Mouse (Mus musculus) forelimb bud, embryonic 11.5 days (tissue): ENCODE measurements around the gene Gpr37.

Experiments used
- DNase-seq: peaks from one replicate; pipeline ENCODE4 v3.0.0-alpha.2; 2012; ENCODE audit warnings: low read depth, low spot score

Gene Gpr37

GRCm38 (mm10) chr6:25690629-25691028, at the start of gene Gpr37:
Gene Gpr37 (minus strand): TSS chr6:25690729.
- no peak for DNase-seq

DNA sequence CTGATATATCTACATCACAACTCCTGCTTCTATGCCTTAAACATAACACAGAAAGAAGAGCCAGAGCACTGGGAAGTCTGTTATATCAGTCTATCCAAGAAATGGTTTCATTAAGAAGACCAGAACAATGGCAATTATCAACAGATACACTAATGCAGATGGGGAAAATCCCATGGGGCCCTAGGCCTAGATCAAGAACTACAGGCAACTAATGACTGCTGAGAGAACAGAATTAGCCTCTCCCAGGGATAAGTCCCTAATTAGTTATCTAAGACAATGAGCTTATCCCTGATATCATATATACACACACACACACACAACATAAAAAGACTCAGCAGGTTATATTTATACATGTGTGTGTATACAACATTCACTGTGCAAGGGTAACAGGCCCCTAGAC, 46.0 kb upstream of the Gpr37 start:
- DNase-seq: no peak

DNA sequence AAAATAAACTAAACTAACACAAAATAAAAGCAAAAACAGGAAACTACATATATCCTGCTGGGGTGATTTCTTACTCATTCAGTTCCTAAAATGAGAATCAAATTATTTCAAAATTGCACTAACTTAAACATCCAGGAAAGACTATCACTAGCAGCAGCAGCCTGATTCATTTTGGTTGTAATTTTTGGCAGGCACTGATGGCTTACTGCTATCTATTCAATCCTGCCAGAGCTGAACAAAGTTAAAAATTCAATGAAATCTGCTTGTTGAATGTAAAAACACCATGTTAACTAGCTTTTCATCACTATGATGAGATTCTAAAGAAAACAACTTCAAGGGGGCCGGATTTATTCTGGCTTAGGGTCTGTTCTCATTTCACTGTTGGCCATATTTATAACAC, 36.0 kb upstream of the Gpr37 start:
- DNase-seq: no peak

GRCm38 (mm10) chr6:25710601-25711000, 20.1 kb upstream of the Gpr37 start:
- DNase-seq: peak; percentile 2

GRCm38 (mm10) chr6:25709250-25709895, 18.8 kb upstream of the Gpr37 start:
- DNase-seq: no peak

- DNase-seq: no peak
Observed at GRCm38 (mm10) chr6:25699956-25700355, 9.4 kb upstream of the Gpr37 start.

DNA sequence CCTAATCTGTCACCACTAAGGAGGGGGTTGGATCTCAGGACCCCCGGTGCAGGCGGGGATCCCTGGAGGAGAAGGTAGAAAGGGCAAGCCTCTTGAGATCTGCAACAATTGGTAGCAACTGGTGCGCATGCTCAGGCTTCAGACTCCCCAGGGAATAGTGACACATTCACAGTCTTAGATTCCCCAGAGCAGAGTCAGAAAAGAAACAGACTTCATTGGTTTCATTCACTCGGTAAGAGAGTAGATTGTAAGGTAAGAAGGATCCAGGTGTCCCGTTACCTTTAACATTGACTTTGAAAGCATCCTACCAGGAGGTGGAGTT, 284 bp downstream of the Gpr37 start:
- DNase-seq: no peak

DNA sequence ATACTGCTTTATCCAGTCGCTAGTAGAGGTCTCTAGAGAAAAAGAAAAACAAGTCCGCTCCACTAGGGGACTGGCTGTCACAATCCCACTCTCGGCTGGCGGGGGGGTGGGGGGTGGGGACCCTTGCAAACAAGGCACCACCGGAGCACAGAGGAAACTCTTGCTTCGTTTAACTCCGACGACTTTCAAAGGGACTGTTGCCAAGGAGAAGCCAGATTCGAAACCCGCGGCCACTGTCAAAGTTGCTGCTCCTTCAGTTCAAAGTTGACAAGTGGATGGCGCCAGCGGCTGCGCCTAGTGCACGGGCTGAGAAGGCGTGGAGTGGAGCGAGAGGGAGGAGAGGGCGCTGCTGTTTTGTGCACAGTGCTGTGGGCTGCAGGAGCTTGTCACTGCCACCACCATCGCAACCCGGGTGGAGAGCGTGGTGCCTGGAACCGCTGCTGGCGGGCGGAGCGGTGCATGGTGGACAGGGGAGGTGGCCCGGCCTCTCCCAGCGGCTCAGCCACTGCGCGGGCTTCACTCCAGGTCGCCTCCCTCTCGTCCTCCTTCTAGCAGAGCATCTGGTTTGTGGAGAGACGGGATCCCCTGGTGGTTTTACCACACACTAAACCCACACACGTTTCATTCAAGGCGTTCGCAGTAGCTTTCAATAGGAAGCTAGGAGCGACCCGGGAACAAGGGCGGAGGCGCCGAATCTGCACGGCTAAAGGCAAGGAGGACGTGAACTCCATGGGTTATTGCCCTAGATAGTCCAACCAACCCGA, 827 bp downstream of the Gpr37 start:
- peak; percentile 59 for DNase-seq

DNA sequence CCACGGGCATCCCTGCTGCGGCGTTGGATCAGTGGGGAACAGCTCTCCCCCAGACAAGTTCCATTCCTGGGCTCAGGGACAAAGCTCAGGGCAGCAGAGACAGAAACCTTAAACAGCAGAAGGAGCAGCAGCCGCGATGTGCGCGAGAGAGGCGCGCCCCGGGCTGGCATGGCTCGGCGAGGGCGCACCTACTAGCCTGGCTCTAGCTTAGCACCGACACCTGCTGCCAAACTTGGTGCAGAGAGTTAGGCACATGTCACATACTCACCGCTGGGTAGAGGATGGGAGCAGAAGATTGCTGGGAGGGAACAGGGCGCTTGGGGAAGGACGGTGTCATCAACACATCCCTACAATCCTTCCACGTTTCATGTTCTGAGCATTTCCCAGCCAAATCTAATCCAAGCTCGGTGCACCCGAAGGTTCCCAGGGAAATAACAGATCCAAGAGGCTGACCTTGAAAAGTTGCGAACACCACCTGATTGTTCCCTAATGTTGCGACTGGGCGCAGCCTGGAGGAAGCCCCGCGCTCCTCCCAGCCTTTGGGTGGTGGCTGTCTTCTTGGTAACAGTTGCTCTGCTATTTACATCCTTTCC, 1.5 kb downstream of the Gpr37 start:
- DNase-seq: no peak

DNA sequence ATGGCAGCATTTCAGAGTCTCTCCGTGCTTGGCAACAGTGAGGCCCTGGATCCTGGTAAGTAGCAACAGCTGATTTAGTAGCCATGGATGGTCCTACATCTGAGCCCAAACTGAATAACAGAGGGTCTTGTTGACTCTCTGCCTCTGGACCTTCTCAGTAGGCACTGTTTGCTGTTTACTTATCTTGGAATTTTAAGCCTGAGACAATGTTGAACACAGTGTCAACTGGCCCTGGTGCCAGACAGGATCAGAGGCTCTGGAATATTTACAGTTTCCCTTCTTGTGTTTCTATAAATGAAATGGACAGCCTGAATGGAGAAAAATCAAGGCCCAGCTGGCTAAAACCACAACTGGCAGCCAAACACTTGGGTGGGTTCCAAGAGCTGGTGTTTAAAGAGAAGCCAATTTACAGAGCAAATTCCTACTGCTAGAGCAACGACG, 3.7 kb downstream of the Gpr37 start:
- no peak for DNase-seq

- DNase-seq: no peak
Observed at GRCm38 (mm10) chr6:25684391-25684790, 6.1 kb downstream of the Gpr37 start.

- DNase-seq: no peak
Observed at GRCm38 (mm10) chr6:25675111-25675510, 15.4 kb downstream of the Gpr37 start.

DNA sequence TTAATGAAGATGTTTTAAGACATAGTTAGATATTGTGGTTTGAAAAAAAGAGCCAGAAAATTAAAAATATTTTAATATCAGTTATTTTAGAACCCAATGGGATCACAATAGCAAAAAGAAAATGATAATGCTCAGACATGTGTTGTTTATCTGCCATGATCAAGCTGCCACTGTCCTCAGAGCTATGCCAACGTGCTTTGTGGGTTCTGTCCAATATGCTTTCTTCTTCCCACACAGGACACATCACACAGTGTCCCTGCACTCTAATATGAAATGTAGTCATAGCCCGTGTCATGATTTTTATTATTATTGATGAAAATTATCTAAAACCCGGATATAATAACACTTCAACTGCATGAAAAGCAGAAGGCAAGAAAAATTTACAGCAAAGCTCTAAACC, 16.7 kb downstream of the Gpr37 start:
- no peak for DNase-seq

GRCm38 (mm10) chr6:25670150-25670549, 20.4 kb downstream of the Gpr37 start:
- DNase-seq: no peak

DNA sequence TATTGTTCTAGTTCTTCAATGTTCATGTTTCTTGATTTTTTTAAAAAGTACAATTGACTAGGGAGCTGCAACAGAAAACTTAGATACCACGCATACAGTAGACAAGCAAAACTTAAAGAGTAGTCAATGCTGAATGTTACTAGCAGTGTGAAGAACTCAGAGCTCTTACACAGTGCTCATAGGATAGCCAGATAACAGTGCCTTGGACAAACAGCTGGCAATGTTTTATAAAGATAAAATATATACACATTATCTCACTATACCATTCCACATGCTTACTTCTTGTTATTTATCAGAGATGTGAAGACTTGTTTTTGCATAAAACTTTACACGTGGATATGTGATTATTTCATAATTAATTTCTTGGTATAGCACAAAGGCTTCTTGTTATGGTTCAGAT, 26.6 kb downstream of the Gpr37 start:
- DNase-seq: no peak

- no peak for DNase-seq
Observed at GRCm38 (mm10) chr6:25659924-25660675, 30.4 kb downstream of the Gpr37 start.
